Mouse (Mus musculus): ENCODE results near the gene St5.

GRCm38 (mm10) chr7:109628935-109629609, 74.3 kb downstream of the St5 start:
- TF ChIP-seq EP300 (IDR thresholded peaks at IDR 0.05; ENCODE audit: insufficient read depth, low read depth, low read length): 0 out of 2 replicates have a peak, but pooled peaks have one; percentile 17
- no peak for TF ChIP-seq CTCF (IDR thresholded peaks at IDR 0.05)
- TF ChIP-seq POLR2A (IDR thresholded peaks at IDR 0.05; ENCODE audit: insufficient read depth, low read depth, low read length): no peak

All from heart, adult 2 months (tissue).